Mouse (Mus musculus) cerebellum, adult 2 months (tissue): ENCODE data around the gene Ptges3l.

ENCODE experiments used
- CTCF ChIP-seq: fragments of 200-500 bp; IDR thresholded peaks from 2 replicates; pipeline ENCODE4 v1.5.1; 2011; ENCODE audit warnings: low read depth, mild to moderate bottlenecking, control low read depth, low read length, moderate library complexity, borderline replicate concordance; ENCODE audit not compliant: insufficient read depth
- POLR2A ChIP-seq: fragments of 200-500 bp; IDR thresholded peaks from 2 replicates; pipeline ENCODE4 v1.6.1; 2011; ENCODE audit warnings: low read length, control low read depth, borderline replicate concordance; ENCODE audit not compliant: insufficient read depth

- TF ChIP-seq POLR2A: peak; percentile 76; the same call in 1 of the 2 replicates
- no peak; the same call in 1 of the 2 replicates for TF ChIP-seq CTCF
These were observed at the start of gene Ptges3l, which contains the start of gene Rundc1 for GRCm38 (mm10) chr11:101424925-101425813.
